Mouse (Mus musculus): ENCODE data around the gene Ypel5.

The Ypel5 gene

GRCm38 (mm10) chr17:72836158-72837115, at the start of gene Ypel5:
Ypel5 (plus strand) TSS chr17:72836453.
- ATAC-seq (ENCODE audit: insufficient number of reproducible peaks, low FRiP score, low TSS enrichment), result peak; percentile 94

GRCm38 (mm10) chr17:72787886-72788436, 48.3 kb upstream of the Ypel5 start:
- ATAC-seq (ENCODE audit: insufficient number of reproducible peaks, low FRiP score, low TSS enrichment), result no peak

- no peak for ATAC-seq (ENCODE audit: insufficient number of reproducible peaks, low FRiP score, low TSS enrichment)
Observed at GRCm38 (mm10) chr17:72793278-72793677, 43.0 kb upstream of the Ypel5 start.

- ATAC-seq (ENCODE audit: insufficient number of reproducible peaks, low FRiP score, low TSS enrichment), result no peak
Observed at GRCm38 (mm10) chr17:72794660-72795059, 41.6 kb upstream of the Ypel5 start.

- no peak for ATAC-seq (ENCODE audit: insufficient number of reproducible peaks, low FRiP score, low TSS enrichment)
Observed at GRCm38 (mm10) chr17:72795392-72796047, 40.7 kb upstream of the Ypel5 start.

- no peak for ATAC-seq (ENCODE audit: insufficient number of reproducible peaks, low FRiP score, low TSS enrichment)
Observed at GRCm38 (mm10) chr17:72796506-72796905, 39.7 kb upstream of the Ypel5 start.

- peak; percentile 52; the same call in 1 of the 2 replicates for ATAC-seq (ENCODE audit: insufficient number of reproducible peaks, low FRiP score, low TSS enrichment)
Observed at GRCm38 (mm10) chr17:72797867-72798266, 38.4 kb upstream of the Ypel5 start.

GRCm38 (mm10) chr17:72809942-72810654, 26.2 kb upstream of the Ypel5 start:
- no peak for ATAC-seq (ENCODE audit: insufficient number of reproducible peaks, low FRiP score, low TSS enrichment)

- ATAC-seq (ENCODE audit: insufficient number of reproducible peaks, low FRiP score, low TSS enrichment), result peak; percentile 71
Observed at GRCm38 (mm10) chr17:72813419-72814315, 22.6 kb upstream of the Ypel5 start.

GRCm38 (mm10) chr17:72817574-72817973, 18.7 kb upstream of the Ypel5 start:
- no peak for ATAC-seq (ENCODE audit: insufficient number of reproducible peaks, low FRiP score, low TSS enrichment)

GRCm38 (mm10) chr17:72819714-72820113, 16.5 kb upstream of the Ypel5 start:
- no peak for ATAC-seq (ENCODE audit: insufficient number of reproducible peaks, low FRiP score, low TSS enrichment)

- no peak for ATAC-seq (ENCODE audit: insufficient number of reproducible peaks, low FRiP score, low TSS enrichment)
Observed at GRCm38 (mm10) chr17:72820425-72820824, 15.8 kb upstream of the Ypel5 start.

- ATAC-seq (ENCODE audit: insufficient number of reproducible peaks, low FRiP score, low TSS enrichment), result no peak
Observed at GRCm38 (mm10) chr17:72821923-72822322, 14.3 kb upstream of the Ypel5 start.

GRCm38 (mm10) chr17:72826916-72827534, 9.2 kb upstream of the Ypel5 start:
- ATAC-seq (ENCODE audit: insufficient number of reproducible peaks, low FRiP score, low TSS enrichment), result no peak

- ATAC-seq (ENCODE audit: insufficient number of reproducible peaks, low FRiP score, low TSS enrichment), result no peak
Observed at GRCm38 (mm10) chr17:72828027-72828678, 8.1 kb upstream of the Ypel5 start.

GRCm38 (mm10) chr17:72828687-72829086, 7.6 kb upstream of the Ypel5 start:
- ATAC-seq (ENCODE audit: insufficient number of reproducible peaks, low FRiP score, low TSS enrichment), result no peak

GRCm38 (mm10) chr17:72837140-72837712, 973 bp downstream of the Ypel5 start:
- peak; percentile 72 for ATAC-seq (ENCODE audit: insufficient number of reproducible peaks, low FRiP score, low TSS enrichment)

GRCm38 (mm10) chr17:72837824-72838474, 1.7 kb downstream of the Ypel5 start:
- no peak for ATAC-seq (ENCODE audit: insufficient number of reproducible peaks, low FRiP score, low TSS enrichment)

Measured in cerebellum, adult (tissue).